Mouse (Mus musculus) hindbrain, embryonic 15.5 days (tissue): ENCODE measurements at regions not wholly inside any gene's neighbourhood (a gene's known extent, or its start where the extent isn't known, plus 50 kb on each side); places are given as distances from the start of the nearest gene placed in this dataset.

Experiments
- ATAC-seq: fragments of 200-750 bp; cut with Nextera tagmentation; 2 replicates; pipeline ENCODE4 v1.8.0; 2017; ENCODE audit warnings: low read depth, moderate number of reproducible peaks, moderate TSS enrichment; ENCODE audit not compliant: low FRiP score
- H3K27ac ChIP-seq: fragments of 300-500 bp; sonication (generic); replicated peaks from 2 replicates; pipeline ENCODE4 v1.5.1; 2015; ENCODE audit warnings: mild to moderate bottlenecking, inconsistent platforms
- H3K27me3 ChIP-seq: fragments of 300-500 bp; sonication (generic); 2 replicates; pipeline ENCODE4 v1.6.1; 2015; ENCODE audit warnings: control low read depth, inconsistent platforms
- H3K36me3 ChIP-seq: fragments of 300-500 bp; sonication (generic); 2 replicates; pipeline ENCODE4 v1.6.1; 2015; ENCODE audit warnings: control low read depth, inconsistent platforms
- H3K4me1 ChIP-seq: fragments of 300-500 bp; sonication (generic); replicated peaks from 2 replicates; pipeline ENCODE4 v1.6.1; 2015; ENCODE audit warnings: control low read depth, inconsistent platforms
- H3K4me2 ChIP-seq: fragments of 300-500 bp; sonication (generic); 2 replicates; pipeline ENCODE4 v1.6.1; 2015; ENCODE audit warnings: moderate library complexity, mild to moderate bottlenecking, inconsistent platforms
- H3K4me3 ChIP-seq: fragments of 300-500 bp; sonication (generic); 2 replicates; pipeline ENCODE4 v1.5.1; 2015; ENCODE audit warnings: mild to moderate bottlenecking, inconsistent platforms
- H3K9ac ChIP-seq: fragments of 300-500 bp; sonication (generic); 2 replicates; pipeline ENCODE4 v1.6.1; 2015; ENCODE audit warnings: inconsistent platforms
- H3K9me3 ChIP-seq: fragments of 300-500 bp; sonication (generic); 2 replicates; pipeline ENCODE4 v1.6.1; 2016; ENCODE audit warnings: control low read depth, inconsistent platforms
- WGBS: fragments of 180-500 bp; shearing (Covaris S2); methylation state at CpG from one replicate; pipeline ENCODE4 v1.1.7; 2015; 5-methylcytosine and 5-hydroxymethylcytosine counted together

DNA sequence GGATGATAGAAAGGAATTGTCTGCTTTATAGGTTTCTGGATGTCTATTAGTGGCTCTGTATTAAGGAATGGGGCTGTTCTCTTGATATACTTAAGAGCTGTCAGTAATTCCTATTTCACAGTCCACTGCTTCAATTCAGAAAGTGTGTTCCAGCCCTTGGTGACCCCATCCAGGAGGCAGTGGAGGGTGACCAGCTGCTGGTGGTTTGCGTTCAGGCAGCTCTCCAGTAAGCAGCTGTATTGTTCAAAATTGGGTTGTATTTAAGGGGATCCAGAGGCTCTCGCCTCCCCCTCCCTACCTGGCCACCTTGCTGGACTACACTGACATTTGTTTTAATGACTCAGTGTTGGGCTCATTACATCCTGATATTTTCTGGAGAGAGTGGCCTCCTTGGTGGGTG, 598.4 kb upstream of the Kirrel3 start:
- WGBS, result 25% methylated on average over 2 of the region's 2 CpGs
- no peaks in the 10 kb centered on the region for H3K4me1 ChIP-seq
- no peak overlapping the region for H3K9ac ChIP-seq
- H3K9me3 ChIP-seq, result no peaks in the 10 kb centered on the region
- no peaks in the 10 kb centered on the region for H3K36me3 ChIP-seq
- H3K4me3 ChIP-seq, result no peak overlapping the region
- H3K27ac ChIP-seq, result no peak overlapping the region
- no peak overlapping the region for H3K4me2 ChIP-seq
- ATAC-seq, result no peak
- no peaks in the 10 kb centered on the region for H3K27me3 ChIP-seq

DNA sequence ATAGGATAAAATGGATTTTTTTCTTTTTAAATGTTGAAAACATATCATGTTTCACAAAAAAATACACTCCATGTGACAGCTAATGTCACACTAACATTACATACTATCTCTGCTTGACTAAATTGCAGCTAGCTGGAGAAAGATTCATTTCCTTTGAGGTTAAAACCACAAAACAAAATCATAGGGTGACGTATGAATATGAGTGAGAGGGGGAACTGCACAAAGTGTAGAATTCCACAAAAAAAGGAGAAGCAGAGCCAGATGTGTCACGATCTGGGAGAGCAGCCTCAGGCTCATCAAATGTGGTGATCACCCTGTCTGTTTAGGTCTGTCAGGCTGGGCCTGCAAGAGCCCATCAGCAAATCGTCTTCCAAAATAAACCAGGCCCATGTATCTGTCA, 593.7 kb upstream of the Kirrel3 start:
- H3K4me2 ChIP-seq, result no peak overlapping the region
- no peaks in the 10 kb centered on the region for H3K9me3 ChIP-seq
- 70% methylated on average over 3 of the region's 3 CpGs for WGBS

DNA sequence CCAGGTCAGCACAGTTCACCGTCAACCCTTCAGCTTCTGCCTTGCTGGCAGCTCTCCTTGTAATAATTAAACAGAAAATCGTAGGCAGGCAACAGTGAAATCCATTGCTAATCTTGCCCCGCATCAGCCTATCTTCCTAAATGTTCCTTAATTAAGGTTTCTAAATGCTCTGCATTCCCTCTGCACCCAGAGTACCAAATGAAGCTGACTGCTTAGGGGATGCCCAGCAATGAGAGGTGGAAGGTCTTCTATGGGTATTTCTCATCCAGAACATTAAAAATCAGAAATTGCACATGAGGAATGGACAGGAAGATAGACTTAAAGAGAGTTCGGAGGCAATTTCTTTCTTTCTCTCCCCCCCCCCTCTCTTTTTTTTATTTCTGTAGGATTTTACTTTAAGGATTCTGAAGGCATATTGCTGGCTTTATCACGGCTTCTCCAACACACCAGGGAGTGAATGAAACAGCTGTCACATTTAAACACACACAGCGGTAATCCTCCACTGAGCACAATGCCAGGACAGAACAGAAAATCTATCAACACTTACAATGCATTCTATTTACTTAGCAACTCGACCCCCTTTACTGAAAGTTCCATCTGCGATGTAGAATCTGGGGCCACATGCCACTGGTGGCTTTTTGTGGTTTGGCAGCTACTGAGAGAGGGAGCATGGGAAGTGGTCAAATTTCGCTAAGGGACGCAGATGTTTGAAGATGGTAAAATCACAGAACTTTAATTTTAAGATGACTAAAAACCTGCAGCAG, 584.2 kb upstream of the Kirrel3 start:
- peak; percentile 72 for ATAC-seq
- Histone ChIP-seq H3K4me3 (no peak overlapping the region), H3K9me3 (no peaks in the 10 kb centered on the region), H3K27ac (no peak overlapping the region), H3K27me3 (no peaks in the 10 kb centered on the region), H3K4me2 (peak overlapping the region; percentile 5; the same call in 1 of the 2 replicates), H3K36me3 (no peaks in the 10 kb centered on the region), H3K9ac (no peak overlapping the region), H3K4me1 (peaks cover 23% of the 10 kb centered on the region)
- 19% methylated on average over 10 of the region's 10 CpGs for WGBS

More for the DNA sequence above, 593.7 kb upstream of the Kirrel3 start:
- no peak for ATAC-seq
- Histone ChIP-seq H3K27me3 (no peaks in the 10 kb centered on the region), H3K9ac (no peak overlapping the region), H3K36me3 (no peaks in the 10 kb centered on the region), H3K4me1 (no peaks in the 10 kb centered on the region), H3K4me3 (no peak overlapping the region), H3K27ac (no peak overlapping the region)

DNA sequence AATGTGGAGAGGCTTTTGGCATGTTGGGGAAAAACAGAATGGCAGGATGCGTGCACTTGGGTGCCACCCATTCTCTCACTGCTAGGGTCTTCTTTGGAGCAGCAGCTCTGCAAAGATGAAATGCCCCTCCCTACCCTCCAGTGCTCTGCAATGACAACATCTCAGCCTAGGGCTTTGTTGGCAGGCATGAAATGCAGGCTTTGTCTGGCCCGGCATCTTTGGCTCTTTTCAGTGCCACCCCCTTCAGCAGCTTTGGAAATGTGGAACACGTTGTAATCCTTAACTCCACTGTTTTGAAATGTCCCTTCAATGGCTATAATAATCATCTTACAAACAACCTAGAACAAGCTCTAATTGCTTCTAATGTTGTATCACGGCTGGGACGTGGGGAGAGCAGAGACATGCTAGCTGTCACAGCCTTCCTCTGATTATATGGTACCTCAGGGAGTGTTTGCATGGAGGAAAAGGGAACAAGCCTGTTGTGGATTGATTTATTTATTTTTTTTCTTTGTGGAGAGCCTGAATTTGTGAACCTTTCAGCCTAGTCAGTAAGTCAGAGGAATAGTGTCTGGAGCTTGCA, 581.6 kb upstream of the Kirrel3 start:
- no peaks in the 10 kb centered on the region for H3K36me3 ChIP-seq
- no peak overlapping the region for H3K9ac ChIP-seq
- no peak overlapping the region for H3K4me2 ChIP-seq
- WGBS, result 18% methylated on average over 5 of the region's 5 CpGs
- H3K4me3 ChIP-seq, result no peak overlapping the region
- ATAC-seq, result peak; percentile 69; the same call in 1 of the 2 replicates
- H3K27me3 ChIP-seq, result no peaks in the 10 kb centered on the region
- H3K27ac ChIP-seq, result no peak overlapping the region
- H3K4me1 ChIP-seq, result peaks cover 23% of the 10 kb centered on the region
- H3K9me3 ChIP-seq, result no peaks in the 10 kb centered on the region

DNA sequence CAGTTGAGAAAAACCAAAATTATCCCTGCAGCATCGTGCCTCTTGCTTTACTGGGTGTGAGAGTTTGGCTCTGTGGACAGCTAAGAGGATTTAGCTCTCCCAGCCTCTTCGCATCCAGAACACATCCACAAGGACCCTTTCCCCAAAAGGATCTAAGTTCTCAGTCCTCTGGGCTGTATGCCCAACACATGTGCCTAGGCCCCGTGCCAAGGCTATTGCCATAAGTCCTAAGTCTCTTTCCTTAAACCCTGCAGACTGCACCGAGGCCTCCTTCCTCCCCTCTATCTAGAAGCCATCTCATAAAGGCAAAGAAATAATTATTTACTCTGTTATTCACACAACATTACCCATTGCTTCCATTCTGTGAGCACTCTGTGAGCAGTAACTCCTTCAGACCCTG, 570.8 kb upstream of the Kirrel3 start:
- no peaks in the 10 kb centered on the region for H3K9me3 ChIP-seq
- H3K4me2 ChIP-seq, result no peak overlapping the region
- no peaks in the 10 kb centered on the region for H3K27me3 ChIP-seq
- H3K4me3 ChIP-seq, result no peak overlapping the region
- peak; percentile 51; the same call in 1 of the 2 replicates for ATAC-seq
- WGBS, result 72% methylated on average over 4 of the region's 4 CpGs
- H3K9ac ChIP-seq, result no peak overlapping the region
- H3K27ac ChIP-seq, result no peak overlapping the region
- no peaks in the 10 kb centered on the region for H3K36me3 ChIP-seq
- peaks cover 5% of the 10 kb centered on the region; the same call in 1 of the 2 replicates for H3K4me1 ChIP-seq

DNA sequence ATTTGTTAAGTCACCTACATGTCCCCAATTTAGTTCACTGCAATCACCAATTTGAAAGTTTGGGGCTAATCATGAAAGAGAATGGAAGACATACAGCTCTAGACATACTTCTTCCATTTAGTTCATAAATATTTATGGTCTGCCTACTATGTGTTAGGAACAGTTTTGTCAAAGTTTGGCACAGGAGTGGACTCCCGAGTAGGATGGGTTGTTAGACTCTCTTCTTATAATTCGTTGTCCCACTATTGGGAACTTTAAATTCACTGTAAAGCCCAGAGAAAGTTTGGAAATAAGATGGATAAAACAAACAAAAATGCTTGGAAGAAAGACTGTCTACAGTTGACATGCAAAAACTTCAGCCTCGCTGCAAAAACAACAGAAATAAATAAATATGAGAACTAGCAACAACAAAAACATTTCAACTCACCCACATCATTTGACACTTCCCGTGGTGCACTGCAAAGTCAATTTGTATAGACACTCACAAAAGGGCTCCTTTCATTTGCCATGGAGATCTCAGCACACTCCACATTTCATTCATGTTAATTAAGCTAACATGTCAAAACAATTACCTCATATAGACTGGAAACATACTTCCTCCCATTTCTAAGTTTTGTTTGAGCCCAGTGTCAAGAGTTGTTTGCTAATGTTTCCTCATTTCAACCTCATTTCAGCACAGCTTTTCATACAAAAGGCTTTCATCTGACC, 570.2 kb upstream of the Kirrel3 start:
- H3K4me3 ChIP-seq, result no peak overlapping the region
- no peaks in the 10 kb centered on the region for H3K36me3 ChIP-seq
- no peak for ATAC-seq
- no peaks in the 10 kb centered on the region for H3K9me3 ChIP-seq
- H3K27ac ChIP-seq, result no peak overlapping the region
- no peaks in the 10 kb centered on the region for H3K27me3 ChIP-seq
- H3K4me1 ChIP-seq, result peaks cover 5% of the 10 kb centered on the region; the same call in 1 of the 2 replicates
- 63% methylated on average over 4 of the region's 4 CpGs for WGBS
- H3K4me2 ChIP-seq, result no peak overlapping the region
- H3K9ac ChIP-seq, result no peak overlapping the region

DNA sequence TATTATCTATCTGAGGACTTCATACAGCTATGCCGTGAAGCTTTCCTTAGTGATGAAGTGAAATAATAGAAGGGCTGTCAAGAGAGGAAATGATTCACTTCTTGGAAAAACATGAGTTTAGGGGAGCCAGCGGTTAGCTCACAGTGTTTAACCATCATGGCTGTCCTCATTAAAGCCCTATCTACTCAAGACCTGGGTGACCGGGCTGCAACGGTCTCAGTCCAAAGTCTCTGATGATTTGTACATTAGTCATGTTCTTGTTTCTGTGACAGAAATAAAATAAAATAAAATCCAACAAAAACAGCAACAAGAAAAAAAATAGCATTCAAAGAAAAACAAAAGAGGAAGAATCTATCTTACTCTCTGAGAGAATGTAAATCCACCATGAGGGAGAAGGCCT, 555.4 kb upstream of the Kirrel3 start:
- H3K4me1 ChIP-seq, result no peaks in the 10 kb centered on the region
- H3K36me3 ChIP-seq, result no peaks in the 10 kb centered on the region
- no peak overlapping the region for H3K27ac ChIP-seq
- WGBS, result 85% methylated on average over 4 of the region's 4 CpGs
- no peak overlapping the region for H3K9ac ChIP-seq
- ATAC-seq, result no peak
- H3K9me3 ChIP-seq, result no peaks in the 10 kb centered on the region
- H3K4me3 ChIP-seq, result no peak overlapping the region
- H3K27me3 ChIP-seq, result no peaks in the 10 kb centered on the region
- no peak overlapping the region for H3K4me2 ChIP-seq

DNA sequence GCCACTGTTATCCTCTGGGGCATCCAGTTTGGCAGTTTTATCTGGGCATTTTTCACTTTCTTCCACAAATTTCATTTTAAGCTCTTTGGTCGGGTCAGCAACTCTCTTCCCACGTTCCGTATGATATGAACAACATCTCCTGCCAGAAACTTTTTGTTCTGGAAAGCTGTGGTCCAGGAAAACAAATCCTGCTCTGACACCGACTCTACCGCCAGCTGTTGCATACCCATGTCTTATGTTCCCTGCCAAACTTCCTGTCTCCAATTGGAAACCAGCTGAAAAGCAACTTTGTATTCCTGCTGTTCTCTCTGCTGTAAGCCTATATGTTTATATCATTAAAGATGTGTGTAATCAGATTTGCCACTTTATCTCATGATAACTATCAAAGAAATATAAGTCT, 551.6 kb upstream of the Kirrel3 start:
- Histone ChIP-seq H3K4me3 (no peak overlapping the region), H3K4me2 (no peak overlapping the region), H3K9me3 (no peaks in the 10 kb centered on the region), H3K36me3 (no peaks in the 10 kb centered on the region), H3K27me3 (no peaks in the 10 kb centered on the region), H3K27ac (no peak overlapping the region), H3K4me1 (no peaks in the 10 kb centered on the region), H3K9ac (no peak overlapping the region)
- ATAC-seq, result no peak
- 87% methylated on average over 5 of the region's 5 CpGs for WGBS

DNA sequence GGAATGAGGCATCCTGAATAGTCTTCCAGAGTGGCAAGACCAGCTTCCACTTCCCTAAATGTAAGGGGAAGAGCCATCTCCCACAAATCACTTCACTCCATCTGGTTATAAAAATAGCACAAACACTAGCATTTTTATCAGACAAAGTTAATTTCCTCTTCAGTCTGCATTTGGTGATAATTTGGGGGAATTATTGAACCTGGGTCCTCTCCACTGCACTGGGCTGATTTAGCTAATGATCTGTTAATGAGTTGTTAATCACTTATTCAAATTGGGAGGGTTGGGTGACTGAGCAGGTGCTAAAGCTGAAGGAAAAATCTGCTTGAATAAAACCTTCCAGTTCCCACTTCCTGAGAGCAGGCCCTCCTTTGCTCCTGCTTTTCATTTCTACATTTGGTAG, 531.4 kb upstream of the Kirrel3 start:
- Histone ChIP-seq H3K4me1 (no peaks in the 10 kb centered on the region), H3K27ac (no peak overlapping the region)
- no peak for ATAC-seq

More for the DNA sequence above, 531.4 kb upstream of the Kirrel3 start:
- H3K9me3 ChIP-seq, result no peaks in the 10 kb centered on the region
- H3K36me3 ChIP-seq, result no peaks in the 10 kb centered on the region
- no peaks in the 10 kb centered on the region for H3K27me3 ChIP-seq
- no peak overlapping the region for H3K4me2 ChIP-seq
- no peak overlapping the region for H3K4me3 ChIP-seq
- no peak overlapping the region for H3K9ac ChIP-seq
